ENCODE assay signal across 10 mouse cellular contexts in the genomic region with DNA sequence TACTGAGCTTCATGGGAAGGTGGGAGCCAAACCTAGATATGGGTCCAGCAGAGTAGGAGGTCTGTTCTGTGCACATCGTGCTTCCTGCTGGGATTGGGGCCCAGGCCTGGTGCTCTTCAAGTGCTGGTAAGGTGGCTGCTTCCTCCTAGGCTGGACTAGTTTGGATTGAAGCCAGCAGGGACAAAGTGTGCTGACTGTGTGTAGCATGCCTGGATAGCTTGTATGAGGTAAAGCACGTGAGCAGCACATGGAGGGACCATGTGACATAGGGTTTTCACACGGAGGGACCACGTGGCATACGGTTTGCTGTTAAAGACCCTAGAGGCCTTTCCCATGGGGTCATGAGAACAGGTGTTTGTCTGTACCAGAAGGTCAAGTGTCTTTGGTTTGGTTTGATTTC. TPM values are rescaled to one million over a fixed set of nuclear protein-coding genes. Genes with fewer than 3 reads are reported as not detected.
DNase-seq lines count a peak whose midpoint lies in the region; ATAC-seq and TF ChIP-seq lines count a peak whose summit lies in the region.
"Had no signal": no experiment of that assay in that cellular context is flagged by ENCODE, and none has a peak within 500 bp of the region (broad histone marks: within the 10 kb centered on the region; RNA-seq: fewer than 3 reads in every experiment).

No protein-coding gene starts in this region.

- no peak overlapping the region for H3K4me2 ChIP-seq in forebrain, embryonic 13.5 days
- no peak overlapping the region for H3K4me2 ChIP-seq in forebrain, embryonic 15.5 days (replicated peaks)
- H3K4me2 ChIP-seq in kidney, embryonic 14.5 days (replicated peaks; ENCODE audit: low read depth, low read length) = no peak overlapping the region
- H3K4me2 ChIP-seq in heart, postnatal 0 days (ENCODE audit: low read depth, low read length) = no peak overlapping the region
- H3K4me2 ChIP-seq in limb, embryonic 14.5 days (replicated peaks; ENCODE audit: low read depth, low read length, severe bottlenecking) = no peak overlapping the region

- TF ChIP-seq CTCF in heart, postnatal 0 days (IDR thresholded peaks at IDR 0.05; ENCODE audit: low read depth) = no peak

- DNase-seq in kidney, postnatal 14 days = no peak
- DNase-seq in heart, postnatal 0 days (ENCODE audit: low spot score) = no peak
- DNase-seq in limb, embryonic 14.5 days (ENCODE audit: low spot score) = no peak
- DNase-seq in left cerebral cortex, adult 18-20 months (ENCODE audit: low spot score in 2 of 2) = no peak
- DNase-seq in ovary, postnatal 36 days (ENCODE audit: low spot score) = no peak
- DNase-seq: gastrocnemius, postnatal 14 days; lung, postnatal 10 days had no signal

- no peak overlapping the region for H3K4me3 ChIP-seq in forebrain, embryonic 13.5 days
- H3K4me3 ChIP-seq in forebrain, embryonic 15.5 days = no peak overlapping the region
- no peak overlapping the region for H3K4me3 ChIP-seq in kidney, embryonic 14.5 days (ENCODE audit: low read length)
- no peak overlapping the region for H3K4me3 ChIP-seq in heart, postnatal 0 days (ENCODE audit: low read depth, low read length)
- no peak overlapping the region for H3K4me3 ChIP-seq in limb, embryonic 14.5 days (replicated peaks; ENCODE audit: low read length)

- H3K9me3 ChIP-seq in forebrain, embryonic 13.5 days (replicated peaks) = no peaks in the 10 kb centered on the region
- no peaks in the 10 kb centered on the region for H3K9me3 ChIP-seq in forebrain, embryonic 15.5 days
- no peaks in the 10 kb centered on the region for H3K9me3 ChIP-seq in kidney, embryonic 14.5 days (ENCODE audit: control insufficient read depth, low read length)
- H3K9me3 ChIP-seq in heart, postnatal 0 days (replicated peaks; ENCODE audit: control insufficient read depth, low read length) = no peaks in the 10 kb centered on the region
- H3K9me3 ChIP-seq in limb, embryonic 14.5 days (ENCODE audit: control insufficient read depth, low read length) = no peaks in the 10 kb centered on the region

- no peak for ATAC-seq in forebrain, embryonic 13.5 days
- no peak for ATAC-seq in forebrain, embryonic 15.5 days (replicated peaks)
- ATAC-seq in kidney, embryonic 14.5 days (ENCODE audit: low FRiP score, low TSS enrichment) = peak; percentile 22; the same call in 1 of the 2 replicates
- ATAC-seq in heart, postnatal 0 days (ENCODE audit: insufficient read depth, low read depth) = peak; percentile 45; the same call in 1 of the 2 replicates
- ATAC-seq in limb, embryonic 14.5 days (ENCODE audit: low FRiP score, low read depth) = no peak

- no peak overlapping the region for H3K27ac ChIP-seq in forebrain, embryonic 13.5 days
- H3K27ac ChIP-seq in forebrain, embryonic 15.5 days (replicated peaks) = no peak overlapping the region
- no peak overlapping the region for H3K27ac ChIP-seq in kidney, embryonic 14.5 days (ENCODE audit: low read depth, low read length)
- H3K27ac ChIP-seq in heart, postnatal 0 days (ENCODE audit: low read depth) = peak overlapping the region; percentile 47
- peak overlapping the region; percentile 68; the same call in 1 of the 2 replicates for H3K27ac ChIP-seq in limb, embryonic 14.5 days (replicated peaks; ENCODE audit: low read depth, low read length)

- H3K36me3 ChIP-seq in forebrain, embryonic 13.5 days (ENCODE audit: poor library complexity, severe bottlenecking) = peaks cover 37% of the 10 kb centered on the region
- peaks cover 5% of the 10 kb centered on the region; the same call in 1 of the 2 replicates for H3K36me3 ChIP-seq in forebrain, embryonic 15.5 days
- H3K36me3 ChIP-seq in kidney, embryonic 14.5 days (ENCODE audit: control insufficient read depth, insufficient read depth, low read length) = peaks cover 52% of the 10 kb centered on the region
- peaks cover 40% of the 10 kb centered on the region for H3K36me3 ChIP-seq in heart, postnatal 0 days (replicated peaks; ENCODE audit: control insufficient read depth, insufficient read depth, low read length)
- H3K36me3 ChIP-seq in limb, embryonic 14.5 days (ENCODE audit: control insufficient read depth, insufficient read depth, low read length) = peaks cover 48% of the 10 kb centered on the region

- H3K27me3 ChIP-seq in forebrain, embryonic 13.5 days = no peaks in the 10 kb centered on the region
- H3K27me3 ChIP-seq in forebrain, embryonic 15.5 days = no peaks in the 10 kb centered on the region
- H3K27me3 ChIP-seq in kidney, embryonic 14.5 days (ENCODE audit: control insufficient read depth, insufficient read depth, low read length) = no peaks in the 10 kb centered on the region
- H3K27me3 ChIP-seq in heart, postnatal 0 days (ENCODE audit: control insufficient read depth, insufficient read depth, low read length) = no peaks in the 10 kb centered on the region
- no peaks in the 10 kb centered on the region for H3K27me3 ChIP-seq in limb, embryonic 14.5 days (ENCODE audit: control insufficient read depth, insufficient read depth, low read length)

- H3K4me1 ChIP-seq in forebrain, embryonic 13.5 days = peaks cover 22% of the 10 kb centered on the region
- H3K4me1 ChIP-seq in forebrain, embryonic 15.5 days = peaks cover 16% of the 10 kb centered on the region
- H3K4me1 ChIP-seq in kidney, embryonic 14.5 days (ENCODE audit: control insufficient read depth, insufficient read depth, low read length) = peaks cover 17% of the 10 kb centered on the region
- peaks cover 13% of the 10 kb centered on the region; the same call in 1 of the 2 replicates for H3K4me1 ChIP-seq in heart, postnatal 0 days (ENCODE audit: control insufficient read depth, insufficient read depth)
- H3K4me1 ChIP-seq in limb, embryonic 14.5 days (ENCODE audit: control insufficient read depth, insufficient read depth, low read length) = peaks cover 21% of the 10 kb centered on the region

- WGBS in forebrain, embryonic 13.5 days = 88% methylated on average over 5 of the region's 5 CpGs
- 86% methylated on average over 5 of the region's 5 CpGs for WGBS in forebrain, embryonic 15.5 days
- WGBS in kidney, embryonic 14.5 days = 78% methylated on average over 5 of the region's 5 CpGs
- 44% methylated on average over 5 of the region's 5 CpGs for WGBS in heart, postnatal 0 days
- WGBS in limb, embryonic 14.5 days = 62% methylated on average over 5 of the region's 5 CpGs

- no peak for TF ChIP-seq POLR2A in limb, embryonic 14.5 days (IDR thresholded peaks at IDR 0.05; ENCODE audit: borderline replicate concordance, extremely low read depth, insufficient read depth, insufficient read length)

- TF ChIP-seq EP300 in heart, postnatal 0 days (IDR thresholded peaks at IDR 0.05; ENCODE audit: low read depth) = no peak

- 0 out of 2 replicates have a peak overlapping the region, but pooled peaks have one; percentile 10 for H3K9ac ChIP-seq in forebrain, embryonic 13.5 days
- H3K9ac ChIP-seq in forebrain, embryonic 15.5 days (replicated peaks) = no peak overlapping the region
- no peak overlapping the region for H3K9ac ChIP-seq in kidney, embryonic 14.5 days (ENCODE audit: low read depth, low read length)
- H3K9ac ChIP-seq in heart, postnatal 0 days (replicated peaks; ENCODE audit: low read depth, low read length) = no peak overlapping the region
- H3K9ac ChIP-seq in limb, embryonic 14.5 days (ENCODE audit: low read depth, low read length, severe bottlenecking) = no peak overlapping the region

RNA-seq across cellular contexts. Expression of a gene that starts 38.5 kb away (rescaled TPM):
- polyA plus RNA-seq in forebrain, embryonic 13.5 days (2015; fragmentation: Nextera tagmentation; extraction: Ambion mirVana) = 98.5 and 110 TPM in 2 replicates
- polyA plus RNA-seq in forebrain, embryonic 15.5 days (2015; fragmentation: Nextera tagmentation; extraction: Ambion mirVana) = 90.4 and 95.4 TPM in 2 replicates
- polyA plus RNA-seq in kidney, embryonic 14.5 days (2014; fragmentation: Nextera tagmentation; extraction: Ambion mirVana) = 59.9 and 87.9 TPM in 2 replicates
- total RNA-seq in heart, postnatal 0 days (2014; rRNA removed; ENCODE audit: low replicate concordance) = 31.7 and 32.8 TPM in 2 replicates
- 71.5 and 76.0 TPM in 2 replicates for polyA plus RNA-seq in heart, postnatal 0 days (2015; fragmentation: Nextera tagmentation; extraction: Ambion mirVana)
- polyA plus RNA-seq in limb, embryonic 14.5 days (2012; rRNA removed) = 48.7 and 53.1 TPM in 2 replicates
- 74.5 and 84.4 TPM in 2 replicates for polyA plus RNA-seq in limb, embryonic 14.5 days (2014; fragmentation: Nextera tagmentation; extraction: Ambion mirVana)
- total RNA-seq in left cerebral cortex, adult 18-20 months (2021) = 10 to 100 TPM; 86.7 to 94.0 TPM

Comparison
In these comparisons a context has a peak if more than half of its experiments do, and no peak if none do; other contexts are left out.
1. ATAC-seq: peak in kidney, embryonic 14.5 days (single experiment) and heart, postnatal 0 days (single experiment); none in forebrain, embryonic 13.5 days (single experiment), forebrain, embryonic 15.5 days (single experiment) and limb, embryonic 14.5 days (single experiment).
2. H3K27ac ChIP-seq: peak in heart, postnatal 0 days (single experiment) and limb, embryonic 14.5 days (single experiment); none in forebrain, embryonic 13.5 days (single experiment), forebrain, embryonic 15.5 days (single experiment) and kidney, embryonic 14.5 days (single experiment).